Mouse (Mus musculus) lung, postnatal 0 days (tissue): Measurements from ENCODE around the gene Sbno2.

Source experiments
- CTCF ChIP-seq: IDR thresholded peaks from 2 replicates; pipeline ENCODE4 v1.5.1; 2016; ENCODE audit warnings: antibody characterized with exemption, mild to moderate bottlenecking
- EP300 ChIP-seq: IDR thresholded peaks from 2 replicates; pipeline ENCODE4 v1.6.1; 2016; ENCODE audit warnings: antibody characterized with exemption, mild to moderate bottlenecking, control low read depth

DNA sequence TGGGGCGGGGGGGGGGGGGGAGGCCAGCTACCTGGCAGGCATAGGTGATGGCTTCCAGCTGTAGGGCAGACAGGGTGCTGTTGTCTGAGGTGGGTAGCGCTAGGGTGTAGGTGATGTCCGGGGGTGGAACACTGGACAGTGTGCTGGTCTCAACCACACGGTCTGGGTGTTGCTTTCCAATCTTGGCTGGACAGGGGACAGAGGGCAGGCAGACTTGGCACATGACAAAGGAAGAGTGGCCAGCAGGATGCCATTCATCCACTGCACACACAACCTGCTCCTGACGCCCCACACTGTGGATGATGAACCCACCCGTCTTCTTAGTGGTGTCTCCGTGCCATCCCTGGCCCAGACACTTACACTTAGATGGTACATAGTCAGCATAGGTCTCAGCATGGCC is 36.1 kb downstream of the Sbno2 start:
- TF ChIP-seq EP300 (no peak), CTCF (no peak)
